In the genomic region with DNA sequence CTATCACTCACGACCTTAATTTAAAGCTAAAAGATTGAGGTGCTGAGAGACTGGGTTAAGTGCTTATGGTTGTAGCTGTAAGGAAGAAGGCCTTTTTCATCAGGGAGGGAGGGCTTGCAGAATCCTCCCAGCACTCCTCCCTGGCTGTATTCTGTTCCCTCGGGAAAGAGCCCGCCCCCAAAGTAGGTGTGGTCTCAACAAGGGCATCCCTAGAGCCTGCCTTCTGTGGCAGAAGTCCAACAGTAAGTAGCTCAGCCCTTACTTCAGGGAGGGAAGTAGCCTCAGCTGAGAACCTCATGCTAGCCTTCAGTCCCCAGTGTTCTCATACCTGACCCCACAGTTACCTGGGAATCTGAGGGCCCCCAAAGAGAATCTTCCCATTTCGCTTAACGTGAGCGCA, we compare ENCODE assay signal across 16 mouse cellular contexts. TPM values are rescaled to one million over a fixed set of nuclear protein-coding genes. Genes with fewer than 3 reads are reported as not detected.
A peak's percentile ranks its signal among the peaks of the same experiment; 100 is the strongest.
DNase-seq lines count a peak whose midpoint lies in the region; ATAC-seq lines count a peak whose summit lies in the region.
"Had no signal": no experiment of that assay in that cellular context is flagged by ENCODE, and none has a peak within 500 bp of the region (broad histone marks: within the 10 kb centered on the region; RNA-seq: fewer than 3 reads in every experiment).

No protein-coding gene starts in this region.

- H3K27me3 ChIP-seq in heart, embryonic 11.5 days (ENCODE audit: control insufficient read depth, insufficient read depth, low read length), result no peaks in the 10 kb centered on the region
- H3K27me3 ChIP-seq: hindbrain, embryonic 15.5 days had no signal

- ATAC-seq in heart, embryonic 11.5 days (replicated peaks; ENCODE audit: insufficient number of reproducible peaks, low FRiP score, low TSS enrichment), result no peak
- ATAC-seq: activated CD4-positive, CD25-positive, alpha-beta regulatory T cell, adult 4 months; liver, embryonic 12.5 days had no signal

- 0 out of 2 replicates have a peak, but pooled peaks cover 2% of the 10 kb centered on the region for H3K4me1 ChIP-seq in heart, embryonic 11.5 days (ENCODE audit: control insufficient read depth, insufficient read depth, low read length)

- H3K4me3 ChIP-seq in heart, embryonic 11.5 days (ENCODE audit: low read depth, low read length), result no peak overlapping the region
- H3K4me3 ChIP-seq: erythroblast, embryonic 14.5 days; hindbrain, embryonic 15.5 days; layer of hippocampus, adult 2 months; liver, embryonic 12.5 days; myocyte had no signal

- no peak overlapping the region for H3K27ac ChIP-seq in heart, embryonic 11.5 days (ENCODE audit: low read depth, low read length)
- H3K27ac ChIP-seq: hindbrain, embryonic 15.5 days; layer of hippocampus, adult 2 months; liver, embryonic 12.5 days had no signal

- WGBS in heart, embryonic 11.5 days (ENCODE audit: insufficient replicate concordance), result 43% methylated on average over 6 of the region's 6 CpGs

- H3K4me2 ChIP-seq in heart, embryonic 11.5 days, result no peak overlapping the region
- H3K4me2 ChIP-seq: hindbrain, embryonic 15.5 days; liver, embryonic 12.5 days had no signal

- H3K9me3 ChIP-seq in heart, embryonic 11.5 days (replicated peaks; ENCODE audit: control insufficient read depth, low read length), result no peaks in the 10 kb centered on the region
- H3K9me3 ChIP-seq: hindbrain, embryonic 15.5 days; liver, embryonic 12.5 days had no signal

- H3K36me3 ChIP-seq in heart, embryonic 11.5 days (ENCODE audit: control insufficient read depth, insufficient read depth, low read length), result no peaks in the 10 kb centered on the region
- H3K36me3 ChIP-seq: hindbrain, embryonic 15.5 days; liver, embryonic 12.5 days had no signal

- DNase-seq in heart, adult 18-20 months, result peak; percentile 14 to 20
- DNase-seq in 3134 (ENCODE audit: extremely low read depth, insufficient read length, low spot score), result peak; percentile 37
- peak; percentile 56 for DNase-seq in ES-CJ7 (ENCODE audit: low read depth, low spot score)
- peak; percentile 48 for DNase-seq in kidney, adult 9 months
- DNase-seq in spleen, adult 12 weeks (ENCODE audit: low spot score), result no peak
- no peak for DNase-seq in frontal cortex, postnatal 36 days (ENCODE audit: low spot score in 2 of 2)
- DNase-seq: heart, adult 11 months had no signal

- no peak overlapping the region for H3K9ac ChIP-seq in heart, embryonic 11.5 days (ENCODE audit: low read depth, low read length)
- H3K9ac ChIP-seq: hindbrain, embryonic 15.5 days; liver, embryonic 12.5 days had no signal

RNA-seq across cellular contexts. Expression of a gene that starts 39.3 kb away (rescaled TPM):
- total RNA-seq in heart, adult 18-20 months (2021), result 10 to 100 TPM; 17.7 to 22.0 TPM
- 2.4 and 3.9 TPM in 2 replicates for polyA plus RNA-seq in heart, embryonic 11.5 days (2014; fragmentation: Nextera tagmentation; extraction: Ambion mirVana)
- polyA plus RNA-seq: erythroblast, embryonic 14.5 days had no signal

RNA-seq across cellular contexts. Expression of a gene that starts 44.7 kb away (rescaled TPM):
- total RNA-seq in heart, adult 18-20 months (2021), result not detected
- not detected in 2 replicates for polyA plus RNA-seq in heart, embryonic 11.5 days (2014; fragmentation: Nextera tagmentation; extraction: Ambion mirVana)
- total RNA-seq: heart, postnatal 10 days; layer of hippocampus, adult 2 months; left cerebral cortex, postnatal 14 days had no signal
- polyA plus RNA-seq: activated CD4-positive, CD25-positive, alpha-beta regulatory T cell, adult 4 months; erythroblast, embryonic 14.5 days; hindbrain, embryonic 15.5 days; liver, embryonic 12.5 days; myocyte had no signal

Comparison
In these comparisons a context has a peak if more than half of its experiments do, and no peak if none do; other contexts are left out.
1. DNase-seq: peak in heart, adult 18-20 months (2 of 2), 3134 (single experiment), ES-CJ7 (single experiment) and kidney, adult 9 months (single experiment); none in spleen, adult 12 weeks (single experiment) and frontal cortex, postnatal 36 days (0 of 2).